Mouse (Mus musculus) intestine, postnatal 0 days (tissue): Measurements from ENCODE around the gene Cyp2d34. TPM values are rescaled to one million over a fixed set of nuclear protein-coding genes. Genes with fewer than 3 reads are reported as not detected.

Source experiments
- ATAC-seq: fragments of 200-750 bp; cut with Nextera tagmentation; 2 replicates; pipeline ENCODE4 v1.8.0; 2017; ENCODE audit warnings: mild to moderate bottlenecking, moderate TSS enrichment, moderate library complexity
- H3K27ac ChIP-seq: fragments of 300-500 bp; sonication (generic); 2 replicates; pipeline ENCODE4 v1.5.1; 2014; ENCODE audit warnings: mild to moderate bottlenecking, low read depth, low read length, moderate library complexity
- H3K27me3 ChIP-seq: fragments of 300-500 bp; sonication (generic); replicated peaks from 2 replicates; pipeline ENCODE4 v1.6.1; 2014; ENCODE audit warnings: low read length, mixed read lengths; ENCODE audit not compliant: control insufficient read depth, insufficient read depth
- H3K36me3 ChIP-seq: fragments of 300-500 bp; sonication (generic); 2 replicates; pipeline ENCODE4 v1.6.1; 2014; ENCODE audit warnings: mild to moderate bottlenecking, moderate library complexity; ENCODE audit not compliant: control insufficient read depth, insufficient read depth
- H3K4me1 ChIP-seq: fragments of 300-500 bp; sonication (generic); replicated peaks from 2 replicates; pipeline ENCODE4 v1.6.1; 2014; ENCODE audit warnings: antibody characterized with exemption, low read length, mixed read lengths; ENCODE audit not compliant: control insufficient read depth, insufficient read depth
- H3K4me2 ChIP-seq: fragments of 300-500 bp; sonication (generic); replicated peaks from 2 replicates; pipeline ENCODE4 v1.6.1; 2014; ENCODE audit warnings: low read depth, mild to moderate bottlenecking, moderate library complexity
- H3K4me3 ChIP-seq: fragments of 300-500 bp; sonication (generic); 2 replicates; pipeline ENCODE4 v1.5.1; 2014; ENCODE audit warnings: low read depth, low read length
- H3K9ac ChIP-seq: fragments of 300-500 bp; sonication (generic); 2 replicates; pipeline ENCODE4 v1.6.1; 2014; ENCODE audit warnings: mild to moderate bottlenecking, low read depth, low read length
- H3K9me3 ChIP-seq: fragments of 300-500 bp; sonication (generic); 2 replicates; pipeline ENCODE4 v1.6.1; 2016; ENCODE audit warnings: mixed run types; ENCODE audit not compliant: control insufficient read depth
- CTCF ChIP-seq: sonication (generic); IDR thresholded peaks from 2 replicates; pipeline ENCODE4 v1.5.1; 2016; ENCODE audit warnings: low read depth, mild to moderate bottlenecking, control low read depth, antibody characterized with exemption, moderate library complexity
- WGBS: fragments of 180-500 bp; shearing (Covaris S2); extraction: QIAGEN DNeasy Blood & Tissue Kit; methylation state at CpG from one replicate; pipeline ENCODE4 v1.1.7; 2014; 5-methylcytosine and 5-hydroxymethylcytosine counted together
- polyA plus RNA-seq: library from polyadenylated mRNA; unstranded; fragments of >200 nt; fragmentation: Nextera tagmentation; extraction: Ambion mirVana; gene quantifications from 2 replicates; pipeline ENCODE4 v1.2.1, GENCODE M21; 2015

Cyp2d34 gene
- polyA plus RNA-seq, 1 experiment from 2014 or later = 0.30 TPM

DNA sequence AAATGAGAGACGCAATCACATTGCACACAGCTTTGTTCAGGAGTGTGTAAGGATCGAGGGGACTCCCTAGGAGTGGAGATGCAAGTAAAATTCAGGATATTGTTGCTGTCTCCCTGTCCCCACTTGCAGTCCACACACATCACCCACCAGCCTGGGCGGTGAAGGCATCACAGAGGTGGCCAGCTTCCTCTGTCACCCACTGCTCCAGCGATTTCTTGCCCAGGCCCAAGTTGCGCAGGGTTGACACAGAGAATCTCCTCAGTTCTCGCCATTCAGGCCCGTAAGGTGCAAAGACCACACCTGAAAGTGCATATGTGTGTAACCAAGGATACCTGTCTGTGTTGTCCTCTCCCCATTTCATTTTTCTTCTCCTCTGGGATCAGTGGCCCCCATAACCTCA, 19.5 kb upstream of the Cyp2d34 start:
- ATAC-seq = no peak

DNA sequence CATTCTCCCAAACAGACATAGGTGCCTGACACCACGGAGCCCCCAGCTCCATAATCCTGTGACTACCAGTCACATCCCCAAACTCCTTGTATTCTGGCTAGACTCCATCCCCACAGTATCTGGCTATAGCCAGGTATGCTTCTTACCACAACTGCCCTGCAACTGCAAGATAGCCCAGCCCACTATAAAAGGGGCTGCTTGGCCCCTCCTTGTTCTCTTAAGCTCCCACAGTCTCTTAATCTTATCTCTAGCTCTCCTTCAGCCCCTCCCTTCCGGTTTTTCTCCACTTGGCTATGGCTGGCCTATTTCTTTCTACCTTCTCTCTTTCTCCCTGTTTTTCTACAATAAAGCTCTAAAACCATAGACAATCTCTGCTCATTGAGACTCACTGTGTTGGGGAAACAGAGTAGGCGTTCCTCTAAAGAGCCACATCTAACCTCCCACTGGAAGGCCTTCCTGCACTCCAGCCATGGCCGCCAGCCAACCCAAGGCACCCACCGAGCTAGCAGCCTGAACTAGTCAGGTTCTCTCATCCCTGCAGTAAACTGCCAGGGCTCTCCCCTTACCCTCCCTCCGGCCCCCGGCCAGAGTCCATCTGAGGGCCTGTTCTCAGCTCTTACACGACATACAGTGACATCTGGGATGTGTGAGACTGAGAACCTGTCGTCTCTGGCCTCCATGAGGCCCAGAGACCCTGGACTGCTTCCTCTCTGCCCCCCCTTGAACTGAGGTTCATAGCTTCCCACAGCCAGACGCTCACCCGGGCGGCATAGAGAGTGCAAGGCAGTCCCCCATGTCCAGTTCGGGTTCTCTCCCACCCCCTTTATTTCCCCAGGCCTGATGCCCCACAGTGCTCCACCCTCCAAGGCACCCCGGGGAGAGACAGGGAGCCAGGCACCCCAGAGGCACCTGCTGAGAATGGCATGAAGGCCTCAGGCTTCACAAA, 16.7 kb upstream of the Cyp2d34 start:
- Histone ChIP-seq H3K4me3 (no peak overlapping the region), H3K9me3 (no peaks in the 10 kb centered on the region), H3K36me3 (no peaks in the 10 kb centered on the region), H3K4me2 (no peak overlapping the region), H3K4me1 (no peaks in the 10 kb centered on the region), H3K9ac (no peak overlapping the region), H3K27me3 (peaks cover 5% of the 10 kb centered on the region), H3K27ac (no peak overlapping the region)
- ATAC-seq = peak; percentile 31; the same call in 1 of the 2 replicates
- WGBS = 77% methylated on average over 14 of the region's 14 CpGs
- TF ChIP-seq CTCF = no peak

More for the DNA sequence above, 19.5 kb upstream of the Cyp2d34 start:
- WGBS = 94% methylated on average over 7 of the region's 7 CpGs
- Histone ChIP-seq H3K9ac (no peak overlapping the region), H3K4me3 (no peak overlapping the region), H3K27ac (no peak overlapping the region), H3K9me3 (no peaks in the 10 kb centered on the region), H3K4me2 (no peak overlapping the region), H3K27me3 (no peaks in the 10 kb centered on the region; the same call in 1 of the 2 replicates), H3K36me3 (no peaks in the 10 kb centered on the region), H3K4me1 (no peaks in the 10 kb centered on the region)
- no peak for TF ChIP-seq CTCF

DNA sequence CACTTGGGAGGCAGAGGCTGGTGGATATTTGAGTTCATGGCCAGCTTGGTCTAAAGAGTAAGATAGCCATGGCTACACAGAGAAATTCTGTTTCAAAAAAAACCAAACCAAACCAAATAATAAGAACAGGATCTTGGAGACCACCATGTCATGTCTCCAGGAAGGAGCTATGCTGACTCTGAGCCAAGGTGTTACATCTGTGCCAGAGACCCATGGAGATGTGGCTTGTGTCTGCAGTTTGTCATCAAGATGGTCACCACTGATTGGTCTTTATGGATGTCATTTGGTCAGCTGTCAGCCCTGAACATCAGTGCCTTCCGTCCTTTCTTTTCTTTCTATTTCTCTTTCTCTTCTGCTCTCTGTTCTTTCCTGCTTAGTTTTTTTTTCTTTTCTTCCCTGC, 14.2 kb upstream of the Cyp2d34 start:
- no peak overlapping the region for H3K4me3 ChIP-seq
- H3K27ac ChIP-seq = no peak overlapping the region
- WGBS = 84% methylated on average over 1 of the region's 1 CpGs
- H3K9ac ChIP-seq = no peak overlapping the region
- no peaks in the 10 kb centered on the region for H3K4me1 ChIP-seq
- no peak for TF ChIP-seq CTCF
- H3K9me3 ChIP-seq = no peaks in the 10 kb centered on the region
- no peak overlapping the region for H3K4me2 ChIP-seq
- H3K27me3 ChIP-seq = peaks cover 5% of the 10 kb centered on the region
- ATAC-seq = no peak
- no peaks in the 10 kb centered on the region for H3K36me3 ChIP-seq

DNA sequence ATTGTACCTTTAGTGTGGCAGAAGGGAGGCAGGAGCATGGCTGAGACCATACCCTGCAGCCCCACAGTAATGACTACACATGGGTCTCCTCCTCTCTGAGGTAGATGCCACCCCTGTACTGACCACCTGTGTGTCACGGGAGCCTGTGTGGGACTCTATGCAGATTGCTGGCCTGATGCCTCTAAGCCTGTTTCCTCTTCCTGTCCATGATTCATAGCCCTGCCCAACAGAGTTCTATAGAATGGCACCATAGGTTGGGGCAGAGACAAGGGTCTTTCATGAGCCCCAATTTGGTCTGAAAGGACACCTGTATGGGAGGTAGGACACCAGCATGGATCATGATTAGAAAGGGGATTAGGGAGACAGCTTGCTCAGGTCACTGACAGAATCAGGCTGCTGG, 1.2 kb upstream of the Cyp2d34 start:
- Histone ChIP-seq H3K27me3 (no peaks in the 10 kb centered on the region), H3K9ac (no peak overlapping the region), H3K4me3 (no peak overlapping the region), H3K27ac (no peak overlapping the region), H3K36me3 (no peaks in the 10 kb centered on the region), H3K4me1 (peaks cover 7% of the 10 kb centered on the region; the same call in 1 of the 2 replicates), H3K4me2 (no peak overlapping the region), H3K9me3 (no peaks in the 10 kb centered on the region)
- no peak for TF ChIP-seq CTCF
- ATAC-seq = no peak
- WGBS = 77% methylated on average over 1 of the region's 1 CpGs

DNA sequence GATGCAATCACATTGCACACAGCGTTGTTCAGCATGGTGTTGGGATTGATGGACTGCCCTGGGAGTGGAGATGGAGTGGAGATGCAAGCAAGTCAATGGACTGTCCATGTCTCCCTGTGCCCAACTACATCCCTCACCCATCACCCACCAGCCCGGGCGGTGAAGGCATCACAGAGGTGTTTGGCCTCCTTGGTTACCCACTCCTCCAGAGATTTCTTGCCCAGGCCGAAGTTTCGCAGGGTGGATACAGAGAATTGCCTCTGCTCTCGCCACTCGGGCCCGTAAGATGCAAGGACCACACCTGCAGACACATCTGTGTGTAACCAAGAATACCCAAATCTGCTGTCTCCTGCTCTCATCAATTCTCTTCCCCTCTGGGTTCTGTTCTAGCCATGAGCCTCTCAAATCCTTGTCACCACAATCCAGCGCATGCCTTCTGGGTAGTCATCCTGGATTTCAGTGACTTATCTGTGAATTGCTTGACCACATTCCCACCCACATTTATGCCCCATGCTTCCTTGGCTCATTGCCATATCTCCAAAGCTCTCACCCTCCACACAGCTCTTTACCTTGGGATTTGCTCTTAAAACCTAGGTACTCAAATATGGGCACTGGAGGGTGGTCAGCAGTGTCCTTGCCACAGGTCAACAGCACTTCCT, 2.3 kb downstream of the Cyp2d34 start:
- Histone ChIP-seq H3K4me2 (no peak overlapping the region), H3K4me1 (peaks cover 7% of the 10 kb centered on the region; the same call in 1 of the 2 replicates), H3K9ac (no peak overlapping the region), H3K27me3 (no peaks in the 10 kb centered on the region; the same call in 1 of the 2 replicates), H3K36me3 (no peaks in the 10 kb centered on the region), H3K27ac (no peak overlapping the region), H3K4me3 (no peak overlapping the region), H3K9me3 (no peaks in the 10 kb centered on the region)
- 95% methylated on average over 9 of the region's 9 CpGs for WGBS
- ATAC-seq = no peak
- TF ChIP-seq CTCF = no peak

DNA sequence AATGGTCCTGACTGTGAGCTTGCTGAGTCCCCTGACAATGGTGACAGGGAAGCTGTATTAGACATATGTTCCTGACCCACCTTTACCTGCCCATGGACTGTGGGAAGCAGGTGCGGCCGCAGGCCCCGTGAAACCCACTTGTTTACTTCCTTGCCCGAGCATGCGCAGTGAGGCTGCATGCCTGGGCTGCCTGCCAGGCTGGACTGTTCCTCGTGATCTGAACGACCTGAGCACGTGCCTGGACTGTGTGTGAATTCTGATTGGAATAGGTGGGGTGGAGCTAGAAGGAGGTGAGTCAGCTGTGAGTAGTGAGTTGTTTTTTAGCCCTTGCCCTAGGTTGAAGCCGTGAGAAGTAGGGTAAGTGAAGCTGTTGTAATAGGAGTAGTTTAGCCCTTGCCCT, 38.1 kb downstream of the Cyp2d34 start:
- no peak; the same call in 1 of the 2 replicates for ATAC-seq
- Histone ChIP-seq H3K27ac (no peak overlapping the region), H3K4me1 (no peaks in the 10 kb centered on the region), H3K36me3 (no peaks in the 10 kb centered on the region), H3K9me3 (no peaks in the 10 kb centered on the region), H3K9ac (no peak overlapping the region), H3K4me2 (no peak overlapping the region), H3K27me3 (peaks cover 22% of the 10 kb centered on the region), H3K4me3 (no peak overlapping the region)
- WGBS = 62% methylated on average over 9 of the region's 9 CpGs
- no peak for TF ChIP-seq CTCF
